In genomic region chr15:9750966-9751365, GRCm38 (mm10) we compare ENCODE assay signal across 21 mouse cellular contexts. TPM values are rescaled to one million over a fixed set of nuclear protein-coding genes. Genes with fewer than 3 reads are reported as not detected.
"Had no signal": no experiment of that assay in that cellular context is flagged by ENCODE, and none has a peak within 500 bp of the region (broad histone marks: within the 10 kb centered on the region; RNA-seq: fewer than 3 reads in every experiment).

No protein-coding gene starts in this region.

- H3K9ac ChIP-seq: limb, embryonic 13.5 days; liver, embryonic 12.5 days; liver, embryonic 15.5 days had no signal

- ATAC-seq: intestine, postnatal 0 days; liver, embryonic 12.5 days had no signal

- H3K9me3 ChIP-seq: limb, embryonic 10.5 days; limb, embryonic 13.5 days; liver, embryonic 12.5 days; liver, embryonic 15.5 days; megakaryocyte, embryonic 14.5 days had no signal

- H3K4me1 ChIP-seq: liver, embryonic 15.5 days had no signal

- H3K36me3 ChIP-seq: limb, embryonic 10.5 days; limb, embryonic 13.5 days; liver, embryonic 12.5 days; liver, embryonic 15.5 days had no signal

- H3K4me3 ChIP-seq: layer of hippocampus, adult 2 months; limb, embryonic 10.5 days; limb, embryonic 13.5 days; liver, embryonic 12.5 days; liver, embryonic 15.5 days; megakaryocyte, embryonic 14.5 days had no signal

- DNase-seq: kidney, adult 2 months; kidney, postnatal 25 days; layer of hippocampus, adult 9-11 months; layer of hippocampus, postnatal 36 days; liver; lung, adult 2 months; lung, postnatal 4 days; midbrain, embryonic 14.5 days; thymus, adult 18-20 months; thymus, postnatal 36 days had no signal

- H3K27ac ChIP-seq: kidney, postnatal 0 days; layer of hippocampus, adult 2 months; limb, embryonic 10.5 days; limb, embryonic 13.5 days; liver, embryonic 12.5 days; liver, embryonic 15.5 days had no signal

- H3K4me2 ChIP-seq: limb, embryonic 13.5 days; liver, embryonic 12.5 days; liver, embryonic 15.5 days; midbrain, embryonic 11.5 days had no signal

- H3K27me3 ChIP-seq: limb, embryonic 13.5 days; liver, embryonic 12.5 days; liver, embryonic 15.5 days; megakaryocyte, embryonic 14.5 days had no signal

RNA-seq across cellular contexts. Expression of gene Spef2, which starts 2.3 kb away (rescaled TPM):
- polyA plus RNA-seq: large intestine, adult 2 months; small intestine, adult 2 months had no signal
